Comparison of ENCODE assay signal across 8 mouse cellular contexts in genomic region chr1:189007980-189008324, GRCm38 (mm10). TPM values are rescaled to one million over a fixed set of nuclear protein-coding genes. Genes with fewer than 3 reads are reported as not detected.
DNase-seq lines count a peak whose midpoint lies in the region; ATAC-seq and TF ChIP-seq lines count a peak whose summit lies in the region.

No protein-coding gene starts in this region.

- ATAC-seq in heart, embryonic 15.5 days (replicated peaks; ENCODE audit: insufficient number of reproducible peaks, insufficient read depth, low FRiP score, low read depth) = 0 out of 2 replicates have a peak, but pooled peaks have one; percentile 11
- peak; percentile 79 for ATAC-seq in hindbrain, embryonic 13.5 days (ENCODE audit: low FRiP score)
- peak; percentile 64; the same call in 1 of the 2 replicates for ATAC-seq in midbrain, embryonic 12.5 days (ENCODE audit: low FRiP score, low read depth)

- intact Hi-C loops in heart, postnatal 36 days (cut with DNase I) = no loop called here

- TF ChIP-seq CTCF in bone marrow, adult 2 months (IDR thresholded peaks at IDR 0.05; ENCODE audit: control insufficient read depth, insufficient read depth, low read length) = no peak

- H3K27me3 ChIP-seq in heart, embryonic 15.5 days = no peaks in the 10 kb centered on the region
- 0 out of 2 replicates have a peak, but pooled peaks cover 13% of the 10 kb centered on the region for H3K27me3 ChIP-seq in hindbrain, embryonic 13.5 days
- H3K27me3 ChIP-seq in midbrain, embryonic 12.5 days = peaks cover 3% of the 10 kb centered on the region; the same call in 1 of the 2 replicates

- H3K9ac ChIP-seq in heart, embryonic 15.5 days = no peak overlapping the region
- H3K9ac ChIP-seq in hindbrain, embryonic 13.5 days = peak overlapping the region; percentile 96; the same call in 1 of the 2 replicates
- H3K9ac ChIP-seq in midbrain, embryonic 12.5 days (replicated peaks) = no peak overlapping the region

- TF ChIP-seq POLR2A in bone marrow, adult 2 months (IDR thresholded peaks at IDR 0.05; ENCODE audit: borderline replicate concordance, control insufficient read depth, low read depth, low read length) = no peak

- peaks cover 5% of the 10 kb centered on the region; the same call in 1 of the 2 replicates for H3K36me3 ChIP-seq in heart, embryonic 15.5 days
- H3K36me3 ChIP-seq in hindbrain, embryonic 13.5 days = no peaks in the 10 kb centered on the region; the same call in 1 of the 2 replicates
- H3K36me3 ChIP-seq in midbrain, embryonic 12.5 days = no peaks in the 10 kb centered on the region

- H3K4me3 ChIP-seq in heart, embryonic 15.5 days = peak overlapping the region; percentile 99
- peak overlapping the region; percentile 35 for H3K4me3 ChIP-seq in bone marrow, adult 2 months (replicated peaks; ENCODE audit: control insufficient read depth, low read depth, low read length)
- peak overlapping the region; percentile 93 for H3K4me3 ChIP-seq in hindbrain, embryonic 13.5 days
- H3K4me3 ChIP-seq in midbrain, embryonic 12.5 days = peak overlapping the region; percentile 99

- H3K9me3 ChIP-seq in heart, embryonic 15.5 days (replicated peaks) = no peaks in the 10 kb centered on the region
- no peaks in the 10 kb centered on the region for H3K9me3 ChIP-seq in hindbrain, embryonic 13.5 days
- H3K9me3 ChIP-seq in midbrain, embryonic 12.5 days = no peaks in the 10 kb centered on the region

- 49% methylated on average over 7 of the region's 7 CpGs for WGBS in heart, embryonic 15.5 days
- 46% methylated on average over 7 of the region's 7 CpGs for WGBS in bone marrow, adult 2 months
- 47% methylated on average over 7 of the region's 7 CpGs for WGBS in hindbrain, embryonic 13.5 days
- 47% methylated on average over 7 of the region's 7 CpGs for WGBS in midbrain, embryonic 12.5 days

- no peak overlapping the region for H3K27ac ChIP-seq in heart, embryonic 15.5 days
- H3K27ac ChIP-seq in bone marrow, adult 2 months (ENCODE audit: control insufficient read depth, insufficient read depth, low read depth, low read length, poor library complexity) = no peak overlapping the region
- H3K27ac ChIP-seq in hindbrain, embryonic 13.5 days = no peak overlapping the region
- no peak overlapping the region for H3K27ac ChIP-seq in midbrain, embryonic 12.5 days (replicated peaks)

- H3K4me1 ChIP-seq in heart, embryonic 15.5 days (replicated peaks) = peaks cover 24% of the 10 kb centered on the region
- no peaks in the 10 kb centered on the region; the same call in 1 of the 2 replicates for H3K4me1 ChIP-seq in bone marrow, adult 2 months (ENCODE audit: control insufficient read depth, insufficient read depth, low read length)
- peaks cover 34% of the 10 kb centered on the region for H3K4me1 ChIP-seq in hindbrain, embryonic 13.5 days (replicated peaks)
- peaks cover 27% of the 10 kb centered on the region for H3K4me1 ChIP-seq in midbrain, embryonic 12.5 days

- DNase-seq in heart, postnatal 36 days = no peak
- DNase-seq in urinary bladder, postnatal 14 days (ENCODE audit: low spot score) = no peak
- no peak for DNase-seq in Muller cell, postnatal 12 days (ENCODE audit: inconsistent ontology term)
- DNase-seq in thymus, adult 18-20 months = no peak

- peak overlapping the region; percentile 50 for H3K4me2 ChIP-seq in heart, embryonic 15.5 days
- H3K4me2 ChIP-seq in hindbrain, embryonic 13.5 days = peak overlapping the region; percentile 95
- peak overlapping the region; percentile 19; the same call in 1 of the 2 replicates for H3K4me2 ChIP-seq in midbrain, embryonic 12.5 days (replicated peaks)

RNA-seq across cellular contexts. Expression of gene Kctd3, which starts 0.3 kb away (rescaled TPM):
- 20.6 and 23.8 TPM in 2 replicates for polyA plus RNA-seq in heart, embryonic 15.5 days (2015; fragmentation: Nextera tagmentation; extraction: Ambion mirVana)
- 10 to 100 TPM; 22.2 to 23.4 TPM for total RNA-seq in heart, postnatal 36 days (2021)
- 14.1 and 17.1 TPM in 2 replicates for polyA plus RNA-seq in bone marrow, adult 2 months (2011; ENCODE audit: insufficient read depth, insufficient read length, low replicate concordance, missing spikeins)
- polyA plus RNA-seq in hindbrain, embryonic 13.5 days (2015; fragmentation: Nextera tagmentation; extraction: Ambion mirVana) = 34.4 and 36.2 TPM in 2 replicates
- 41.1 and 43.9 TPM in 2 replicates for polyA plus RNA-seq in midbrain, embryonic 12.5 days (2016; fragmentation: Nextera tagmentation; extraction: Ambion mirVana)

Comparison
In these comparisons a context has a peak if more than half of its experiments do, and no peak if none do; other contexts are left out.
1. ATAC-seq: peak in every context shown above with its lines; median percentile 79 in hindbrain, embryonic 13.5 days; 64 in midbrain, embryonic 12.5 days; 11 in heart, embryonic 15.5 days.
2. H3K4me2 ChIP-seq: peak in every context shown above with its lines; median percentile 95 in hindbrain, embryonic 13.5 days; 50 in heart, embryonic 15.5 days; 19 in midbrain, embryonic 12.5 days.
3. H3K4me3 ChIP-seq: peak in every context shown above with its lines; median percentile 99 in heart, embryonic 15.5 days; 99 in midbrain, embryonic 12.5 days; 93 in hindbrain, embryonic 13.5 days; 35 in bone marrow, adult 2 months.